Mouse (Mus musculus) stomach, postnatal 0 days (tissue): ENCODE results near the gene Klhl5.

Experiments
- CTCF ChIP-seq: IDR thresholded peaks from 2 replicates; pipeline ENCODE4 v1.5.1; 2016; ENCODE audit warnings: antibody characterized with exemption, low read depth, mild to moderate bottlenecking, moderate library complexity
- EP300 ChIP-seq: optimal IDR thresholded peaks from 2 replicates; pipeline ENCODE3; 2016; ENCODE audit warnings: antibody characterized with exemption

GRCm38 (mm10) chr5:65102641-65103042 lies 4.7 kb upstream of the Klhl5 start:
- no peak for TF ChIP-seq CTCF
- no peak for TF ChIP-seq EP300
